ENCODE assay signal across 30 mouse cellular contexts in the genomic region with DNA sequence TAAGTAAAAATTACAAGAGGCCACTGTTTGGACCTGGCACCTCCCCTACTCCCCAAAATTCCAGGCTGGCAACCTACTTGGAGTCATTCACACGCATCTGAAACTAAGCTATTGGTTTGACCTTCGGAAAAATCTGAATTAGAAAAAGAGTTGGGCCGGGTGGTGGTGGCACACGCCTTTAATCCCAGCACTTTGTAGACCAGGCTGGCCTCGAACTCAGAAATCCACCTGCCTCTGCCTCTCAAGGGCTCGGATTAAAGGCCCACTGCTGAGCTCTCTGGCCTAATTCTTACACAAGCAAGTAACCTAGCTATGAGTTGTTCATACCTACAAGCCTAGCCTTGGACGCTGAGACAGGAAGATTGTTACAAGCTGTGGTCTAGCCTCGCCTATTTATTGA. TPM values are rescaled to one million over a fixed set of nuclear protein-coding genes. Genes with fewer than 3 reads are reported as not detected.
DNase-seq lines count a peak whose midpoint lies in the region; ATAC-seq and TF ChIP-seq lines count a peak whose summit lies in the region.
"Had no signal": no experiment of that assay in that cellular context is flagged by ENCODE, and none has a peak within 500 bp of the region (broad histone marks: within the 10 kb centered on the region; RNA-seq: fewer than 3 reads in every experiment).

No protein-coding gene starts in this region.

- H3K9me3 ChIP-seq in liver, embryonic 16.5 days (replicated peaks; ENCODE audit: control insufficient read depth, low read length), result no peaks in the 10 kb centered on the region
- no peaks in the 10 kb centered on the region for H3K9me3 ChIP-seq in lung, postnatal 0 days (ENCODE audit: low read length)
- H3K9me3 ChIP-seq: embryonic facial prominence, embryonic 13.5 days; forebrain, embryonic 10.5 days; forebrain, embryonic 15.5 days; G1E; heart, embryonic 12.5 days; kidney, embryonic 15.5 days; limb, embryonic 13.5 days; midbrain, embryonic 15.5 days; neural tube, embryonic 13.5 days had no signal

- no peak for TF ChIP-seq CTCF in lung, postnatal 0 days (IDR thresholded peaks at IDR 0.05)

- peak overlapping the region; percentile 18 for H3K27ac ChIP-seq in brown adipose tissue, adult 24 weeks (replicated peaks; ENCODE audit: low read depth, low read length)
- H3K27ac ChIP-seq in liver, embryonic 16.5 days (ENCODE audit: low read length), result 0 out of 2 replicates have a peak overlapping the region, but pooled peaks have one; percentile 21
- H3K27ac ChIP-seq in lung, postnatal 0 days (ENCODE audit: low read length), result no peak overlapping the region
- H3K27ac ChIP-seq: embryonic facial prominence, embryonic 13.5 days; forebrain, embryonic 10.5 days; forebrain, embryonic 15.5 days; gastrocnemius, adult 2 months; heart, adult 2 months; hindbrain, embryonic 14.5 days; kidney, embryonic 15.5 days; limb, embryonic 13.5 days; midbrain, embryonic 10.5 days; midbrain, embryonic 15.5 days; neural tube, embryonic 13.5 days had no signal

- H3K4me3 ChIP-seq in brown adipose tissue, adult 24 weeks (ENCODE audit: insufficient read depth, low read depth, low read length), result no peak overlapping the region
- H3K4me3 ChIP-seq in liver, embryonic 16.5 days (ENCODE audit: low read depth, low read length), result no peak overlapping the region
- H3K4me3 ChIP-seq in lung, postnatal 0 days (ENCODE audit: low read depth, low read length), result no peak overlapping the region
- H3K4me3 ChIP-seq: embryonic facial prominence, embryonic 13.5 days; forebrain, embryonic 10.5 days; forebrain, embryonic 15.5 days; gastrocnemius, adult 2 months; heart, adult 2 months; heart, embryonic 12.5 days; kidney, embryonic 15.5 days; limb, embryonic 13.5 days; midbrain, embryonic 10.5 days; midbrain, embryonic 15.5 days; neural tube, embryonic 13.5 days had no signal

- no peak overlapping the region for H3K4me2 ChIP-seq in liver, embryonic 16.5 days (ENCODE audit: low read depth, low read length)
- H3K4me2 ChIP-seq in lung, postnatal 0 days (replicated peaks; ENCODE audit: low read depth, low read length), result no peak overlapping the region
- H3K4me2 ChIP-seq: embryonic facial prominence, embryonic 13.5 days; forebrain, embryonic 15.5 days; heart, embryonic 12.5 days; hindbrain, embryonic 14.5 days; kidney, embryonic 15.5 days; limb, embryonic 13.5 days; midbrain, embryonic 15.5 days; neural tube, embryonic 13.5 days had no signal

- TF ChIP-seq EP300 in lung, postnatal 0 days (IDR thresholded peaks at IDR 0.05), result no peak

- no peak overlapping the region for H3K9ac ChIP-seq in liver, embryonic 16.5 days (ENCODE audit: low read depth, low read length)
- H3K9ac ChIP-seq in lung, postnatal 0 days (replicated peaks; ENCODE audit: low read depth), result no peak overlapping the region
- H3K9ac ChIP-seq: embryonic facial prominence, embryonic 13.5 days; forebrain, embryonic 15.5 days; heart, embryonic 12.5 days; hindbrain, embryonic 14.5 days; kidney, embryonic 15.5 days; limb, embryonic 13.5 days; midbrain, embryonic 15.5 days; neural tube, embryonic 13.5 days had no signal

- H3K36me3 ChIP-seq in liver, embryonic 16.5 days (ENCODE audit: control insufficient read depth, insufficient read depth), result no peaks in the 10 kb centered on the region
- H3K36me3 ChIP-seq in lung, postnatal 0 days (ENCODE audit: insufficient read depth, low read length), result no peaks in the 10 kb centered on the region
- H3K36me3 ChIP-seq: forebrain, embryonic 15.5 days had no signal

- peak; percentile 6 for DNase-seq in thymus, postnatal 0 days (ENCODE audit: low spot score)
- DNase-seq in thymus, adult 18-20 months, result no peak
- no peak for DNase-seq in gastrocnemius, postnatal 4 days (ENCODE audit: low spot score in 2 of 2)
- DNase-seq in lung, postnatal 0 days (ENCODE audit: low spot score), result no peak
- DNase-seq: adrenal gland, postnatal 25 days; cerebellum, adult 18-20 months; cerebellum, postnatal 10 days; gastrocnemius, adult 2 months; gastrocnemius, postnatal 36 days; heart, adult 2 months; heart, postnatal 4 days; kidney, adult 18-20 months; kidney, postnatal 4 days; lung, adult 18-20 months; lung, postnatal 10 days; thymus, postnatal 14 days had no signal

- no peaks in the 10 kb centered on the region for H3K27me3 ChIP-seq in liver, embryonic 16.5 days (ENCODE audit: control insufficient read depth, insufficient read depth, low read depth, low read length)
- no peaks in the 10 kb centered on the region for H3K27me3 ChIP-seq in lung, postnatal 0 days (replicated peaks; ENCODE audit: insufficient read depth, low read length)
- H3K27me3 ChIP-seq: CH12.LX; embryonic facial prominence, embryonic 13.5 days; forebrain, embryonic 15.5 days; heart, embryonic 12.5 days; kidney, embryonic 15.5 days; limb, embryonic 13.5 days; midbrain, embryonic 15.5 days; neural tube, embryonic 13.5 days had no signal

- no peak for ATAC-seq in liver, embryonic 16.5 days (ENCODE audit: low read depth)
- no peak for ATAC-seq in lung, postnatal 0 days
- ATAC-seq: forebrain, embryonic 15.5 days; midbrain, embryonic 15.5 days had no signal

- H3K4me1 ChIP-seq in brown adipose tissue, adult 24 weeks (ENCODE audit: control insufficient read depth, insufficient read depth, insufficient read length, low read length), result peaks cover 14% of the 10 kb centered on the region
- H3K4me1 ChIP-seq in liver, embryonic 16.5 days (ENCODE audit: control insufficient read depth, low read depth, low read length), result peaks cover 29% of the 10 kb centered on the region
- H3K4me1 ChIP-seq in lung, postnatal 0 days (ENCODE audit: insufficient read depth, low read depth, low read length), result no peaks in the 10 kb centered on the region; the same call in 1 of the 2 replicates
- H3K4me1 ChIP-seq: midbrain, embryonic 15.5 days had no signal

- WGBS in liver, embryonic 16.5 days (ENCODE audit: insufficient replicate concordance), result 57% methylated on average over 7 of the region's 8 CpGs
- WGBS in lung, postnatal 0 days, result over 99% methylated on average over 7 of the region's 8 CpGs

RNA-seq across cellular contexts. Expression of a gene that starts 33.9 kb away (rescaled TPM):
- 2.5 and 3.0 TPM in 2 replicates for polyA plus RNA-seq in thymus, postnatal 0 days (2015; fragmentation: Nextera tagmentation; extraction: Ambion mirVana)
- polyA plus RNA-seq in brown adipose tissue, adult 24 weeks (2012; ENCODE audit: insufficient read depth, insufficient read length, missing spikeins), result 200 and 231 TPM in 2 replicates
- 10.0 and 10.7 TPM in 2 replicates for polyA plus RNA-seq in liver, embryonic 16.5 days (2015; fragmentation: Nextera tagmentation; extraction: Ambion mirVana)
- total RNA-seq in gastrocnemius, postnatal 4 days (2021), result 10 to 100 TPM; 12.0 to 12.7 TPM
- polyA plus RNA-seq in lung, postnatal 0 days (2015; fragmentation: Nextera tagmentation; extraction: Ambion mirVana), result 5.6 and 8.1 TPM in 2 replicates

Comparison
In these comparisons a context has a peak if more than half of its experiments do, and no peak if none do; other contexts are left out.
1. RNA of a gene that starts 33.9 kb away (polyA plus RNA-seq): 200 to 231 TPM in brown adipose tissue, adult 24 weeks; 10.0 to 10.7 TPM in liver, embryonic 16.5 days, 5.6 to 8.1 TPM in lung, postnatal 0 days and 2.5 to 3.0 TPM in thymus, postnatal 0 days; every median in the first group is over 10 times any median in the second.